Mouse (Mus musculus) Patski (cell line): ENCODE measurements at regions not wholly inside any gene's neighbourhood (a gene's known extent, or its start where the extent isn't known, plus 50 kb on each side); places are given as distances from the start of the nearest gene placed in this dataset.

Experiments
- ATAC-seq: fragments of 100-300 bp; one replicate; pipeline ENCODE4 v1.8.0; 2021
- CTCF ChIA-PET: fragments of 350-600 bp; sonication (Branson Sonifier 250); formaldehyde crosslinking; loops from one replicate; lab custom pipeline; 2022; ENCODE audit warnings: inconsistent platforms; lab: Charles Lee
- POLR2A ChIA-PET: fragments of 350-600 bp; sonication (Branson Sonifier 250); formaldehyde crosslinking; loops from one replicate; lab custom pipeline; 2022; ENCODE audit warnings: antibody characterized with exemption, inconsistent platforms; lab: Charles Lee
- DNase-seq: peaks from one replicate; pipeline ENCODE4 v3.0.0-alpha.2; 2011; ENCODE audit warnings: low read depth, low spot score
- H3K27me3 ChIP-seq: fragments of 371-371 bp; one replicate; pipeline ENCODE4 v1.5.1; 2021
- CTCF ChIP-seq: fragments of 100-300 bp; IDR thresholded peaks from one replicate; pipeline ENCODE4 v1.5.1; 2021
- in situ Hi-C: fragments of 300-500 bp; cut with MboI; formaldehyde crosslinking; loops from 3 replicates; pipeline ENCODE4 v1.11.1; 2018; ENCODE audit warnings: low pct_unique_long_range_greater_than_20kb, mixed read lengths

DNA sequence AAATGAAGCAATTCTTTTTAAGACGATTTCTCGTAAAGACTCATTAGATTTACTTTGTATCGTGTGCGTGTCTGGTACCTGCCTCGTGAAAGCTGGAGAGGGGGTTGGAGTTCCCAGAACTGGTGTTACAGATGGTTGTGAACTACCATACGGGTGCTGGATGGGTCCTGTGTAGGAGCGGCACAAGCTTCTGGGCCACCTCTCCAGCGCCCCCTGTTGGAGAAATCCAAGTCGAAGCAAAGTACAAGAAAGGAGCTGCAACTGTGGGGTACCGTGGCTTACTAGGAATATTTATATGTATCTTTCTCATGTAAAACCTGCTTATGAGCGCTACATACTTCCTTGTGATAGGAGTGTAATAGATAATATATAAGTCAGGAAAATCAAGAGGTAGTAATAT lies 281.3 kb downstream of the Hhipl2 start:
- CTCF ChIA-PET = interaction anchor here (0.7 to 0.8 kb wide), 2 partner anchors 9 to 38 kb away, joined by 3 read pairs; no protein-coding TSS in a partner anchor
- no peak for ATAC-seq
- in situ Hi-C loops = no loop called here

DNA sequence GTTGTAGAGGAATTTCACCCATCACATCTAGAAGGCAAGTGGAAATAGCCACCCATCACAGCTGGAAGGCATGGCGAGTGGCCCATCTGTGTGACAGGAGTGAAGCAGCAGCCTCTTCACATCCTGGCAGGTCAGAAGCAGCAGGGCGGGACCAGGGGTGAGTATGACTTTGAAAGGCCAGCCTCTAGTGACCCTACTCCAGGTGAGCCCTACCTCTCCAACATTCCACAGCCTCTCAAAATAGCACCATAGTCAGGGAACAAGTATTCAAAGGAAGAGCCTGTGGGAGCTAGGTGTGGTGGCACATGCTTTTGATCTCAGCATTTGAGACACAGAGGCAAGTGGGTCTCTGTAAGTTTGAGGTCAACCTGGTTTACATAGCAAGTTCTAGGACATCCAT lies 284.9 kb downstream of the Hhipl2 start:
- no peaks in the 10 kb centered on the region for H3K27me3 ChIP-seq
- CTCF ChIA-PET = no interaction called here
- TF ChIP-seq CTCF = no peak
- in situ Hi-C loops = no loop called here
- POLR2A ChIA-PET = no interaction called here
- ATAC-seq (no peak), DNase-seq (no peak)

More for the DNA sequence above, 281.3 kb downstream of the Hhipl2 start:
- TF ChIP-seq CTCF = peak; percentile 45
- no peaks in the 10 kb centered on the region for H3K27me3 ChIP-seq
- DNase-seq = no peak
- POLR2A ChIA-PET = no interaction called here

DNA sequence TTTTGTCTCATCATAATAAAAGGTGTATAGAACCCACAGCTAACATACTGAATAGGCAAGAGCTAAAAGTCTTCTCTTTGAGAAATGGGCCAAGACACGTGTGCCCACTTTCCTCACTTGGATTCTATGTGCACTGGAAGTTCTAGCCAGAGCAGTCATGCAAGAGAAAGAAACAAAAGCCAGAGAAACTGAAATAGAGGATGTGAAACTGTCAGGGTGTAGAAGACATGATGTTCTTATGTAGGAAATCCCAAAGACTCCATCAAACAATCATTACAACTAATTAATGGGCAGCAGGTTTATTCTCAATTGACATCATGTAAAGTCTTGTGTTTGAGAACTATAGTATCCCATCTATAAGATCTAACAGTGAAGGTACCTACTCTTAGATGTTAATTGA lies 294.9 kb downstream of the Hhipl2 start:
- POLR2A ChIA-PET = interaction anchor here (0.5 kb wide), 1 partner anchor 15 kb away, joined by 3 read pairs; no protein-coding TSS in a partner anchor
- TF ChIP-seq CTCF = no peak
- H3K27me3 ChIP-seq = no peaks in the 10 kb centered on the region
- no peak for ATAC-seq
- CTCF ChIA-PET = no interaction called here
- in situ Hi-C loops = no loop called here
- no peak for DNase-seq

DNA sequence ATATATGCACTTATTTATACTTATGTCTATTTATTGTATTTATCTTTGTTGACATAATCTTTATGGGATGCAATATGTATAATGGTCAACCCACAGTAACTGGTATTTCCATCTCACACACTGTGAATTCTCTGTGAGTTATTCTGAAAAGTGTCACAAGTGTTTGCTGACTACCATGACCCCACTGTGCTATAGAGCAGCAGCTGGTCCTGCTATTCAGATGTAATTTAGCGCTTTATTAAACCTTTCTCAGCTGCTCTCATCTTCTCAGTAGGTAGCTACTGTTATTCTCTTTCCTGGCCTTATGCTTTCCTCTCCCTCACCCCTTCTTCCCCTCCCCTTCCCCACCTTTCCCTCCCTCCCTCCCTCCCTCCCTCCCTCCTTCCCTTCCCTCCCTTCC lies 296.0 kb upstream of the Dusp10 start:
- ATAC-seq (no peak), DNase-seq (no peak)
- CTCF ChIA-PET = no interaction called here
- H3K27me3 ChIP-seq = no peaks in the 10 kb centered on the region
- in situ Hi-C loops = no loop called here
- POLR2A ChIA-PET = no interaction called here
- no peak for TF ChIP-seq CTCF

DNA sequence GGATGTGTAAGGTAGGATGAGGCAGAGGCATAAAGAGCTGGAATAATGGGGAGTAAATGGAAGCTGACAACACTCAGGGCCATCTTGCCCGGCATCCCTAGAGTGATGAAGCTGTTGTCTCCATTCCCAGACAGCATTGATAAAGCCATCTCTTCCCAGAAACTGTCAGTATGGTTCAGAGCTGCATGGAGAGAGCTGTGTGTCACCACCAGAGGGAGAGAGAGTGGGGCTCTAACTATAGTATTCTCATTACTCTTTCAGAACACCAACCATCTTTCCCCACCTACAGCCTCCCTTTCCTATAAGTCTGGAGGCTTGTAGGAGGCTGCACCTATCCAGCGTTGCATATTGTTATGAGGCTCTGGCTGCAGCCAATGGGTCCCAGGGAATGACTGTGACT lies 264.0 kb upstream of the Dusp10 start:
- DNase-seq (no peak), ATAC-seq (no peak)
- TF ChIP-seq CTCF = peak; percentile 25
- H3K27me3 ChIP-seq = no peaks in the 10 kb centered on the region
- POLR2A ChIA-PET = no interaction called here
- CTCF ChIA-PET = no interaction called here
- in situ Hi-C loops = no loop called here

DNA sequence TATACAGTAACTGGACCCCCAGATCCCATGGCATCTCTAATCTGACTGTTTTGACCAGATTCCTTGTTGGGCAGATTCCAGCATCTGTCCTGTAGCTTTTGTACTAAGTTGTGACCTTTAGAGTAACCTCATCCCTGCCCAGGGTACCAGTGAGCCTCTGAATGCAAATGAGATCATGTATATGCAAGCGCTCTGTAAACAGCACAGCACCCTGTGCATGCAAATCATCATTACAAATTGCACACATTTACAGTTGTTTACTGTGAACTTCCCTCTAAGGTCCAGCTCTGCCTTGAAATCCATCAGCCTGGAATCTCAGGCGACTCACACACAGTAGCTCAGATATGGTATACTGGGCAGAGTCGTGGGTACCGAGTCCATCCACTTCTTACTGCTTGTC lies 258.6 kb upstream of the Dusp10 start:
- no peak for TF ChIP-seq CTCF
- in situ Hi-C loops = no loop called here
- ChIA-PET CTCF (no interaction called here), POLR2A (no interaction called here)
- H3K27me3 ChIP-seq = no peaks in the 10 kb centered on the region
- ATAC-seq = no peak
- no peak for DNase-seq

DNA sequence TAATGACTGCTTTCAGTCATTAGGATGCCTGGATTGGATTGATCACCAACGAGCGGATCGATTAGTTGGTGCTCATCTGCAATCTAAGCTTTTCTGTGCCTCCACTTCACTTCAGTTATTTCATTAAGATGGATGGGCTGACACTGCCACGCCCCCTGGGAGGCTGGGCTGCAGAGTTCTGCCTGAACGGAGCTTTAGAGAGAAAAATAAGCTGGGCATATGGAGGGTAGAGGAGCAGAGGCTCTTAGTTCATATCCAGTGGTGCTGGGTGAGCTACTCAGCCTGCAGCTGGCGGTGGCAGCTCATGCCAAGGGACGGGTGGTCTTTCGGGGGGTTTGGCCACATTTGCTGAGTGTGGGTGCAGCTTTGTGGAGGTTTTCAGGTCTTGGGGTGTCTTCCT lies 256.4 kb upstream of the Dusp10 start:
- CTCF ChIA-PET = interaction anchor here (1.0 kb wide), 1 partner anchor 9 kb away, joined by 3 read pairs; no protein-coding TSS in a partner anchor
- in situ Hi-C loops = no loop called here

DNA sequence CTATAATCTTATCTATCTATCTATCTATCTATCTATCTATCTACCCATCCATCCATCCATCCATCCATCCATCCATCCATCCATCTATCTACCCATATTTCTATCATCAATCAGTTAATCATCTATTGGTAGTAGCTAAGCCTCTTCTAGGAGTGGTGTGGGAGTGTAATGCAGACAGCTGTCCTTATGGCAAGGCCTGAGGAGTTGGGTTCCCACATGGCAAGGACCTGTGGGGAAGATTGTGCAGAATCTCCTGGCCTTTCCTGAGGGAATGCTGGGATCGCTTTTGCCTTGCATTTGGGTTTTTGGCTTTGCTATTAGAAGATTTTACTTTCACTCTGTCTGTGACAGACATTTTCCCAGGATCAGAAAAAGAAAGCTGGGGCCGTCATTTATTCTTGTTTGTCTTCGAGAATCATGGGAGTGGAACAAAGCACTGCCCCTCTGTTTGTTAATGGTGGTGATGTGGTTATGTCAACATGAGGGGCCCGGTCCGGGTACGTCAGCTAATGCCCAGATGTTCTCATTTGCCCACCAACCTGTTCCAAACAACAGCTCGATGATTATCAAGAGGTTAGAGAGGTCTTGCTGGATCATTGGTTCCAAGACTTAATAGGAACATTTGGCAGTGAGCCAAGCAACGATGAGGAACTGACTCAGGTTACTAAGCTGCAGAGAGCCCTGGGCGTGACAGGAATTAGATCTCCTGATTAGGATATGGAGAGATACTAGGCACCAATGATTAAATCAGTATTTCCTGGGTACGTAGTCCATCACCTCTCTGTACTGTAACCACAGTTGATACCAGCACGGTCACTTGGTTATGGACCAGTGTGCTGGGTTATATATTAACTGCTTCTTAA lies 249.0 kb upstream of the Dusp10 start:
- TF ChIP-seq CTCF = no peak
- in situ Hi-C loops = no loop called here
- POLR2A ChIA-PET = interaction anchor here (0.8 to 1.0 kb wide), 3 partner anchors 16 to 269 kb away, joined by 3 to 4 read pairs (median 3); no protein-coding TSS in a partner anchor
- peak; percentile 75 for DNase-seq
- no peaks in the 10 kb centered on the region for H3K27me3 ChIP-seq
- ATAC-seq = peak; percentile 83
- CTCF ChIA-PET = interaction anchor here (1.4 kb wide), 1 partner anchor 16 kb away, joined by 4 read pairs; no protein-coding TSS in a partner anchor

More for the DNA sequence above, 256.4 kb upstream of the Dusp10 start:
- ATAC-seq = no peak
- no peaks in the 10 kb centered on the region for H3K27me3 ChIP-seq
- DNase-seq = no peak
- TF ChIP-seq CTCF = no peak
- POLR2A ChIA-PET = interaction anchor here (0.6 kb wide), 1 partner anchor 26 kb away, joined by 3 read pairs; no protein-coding TSS in a partner anchor

DNA sequence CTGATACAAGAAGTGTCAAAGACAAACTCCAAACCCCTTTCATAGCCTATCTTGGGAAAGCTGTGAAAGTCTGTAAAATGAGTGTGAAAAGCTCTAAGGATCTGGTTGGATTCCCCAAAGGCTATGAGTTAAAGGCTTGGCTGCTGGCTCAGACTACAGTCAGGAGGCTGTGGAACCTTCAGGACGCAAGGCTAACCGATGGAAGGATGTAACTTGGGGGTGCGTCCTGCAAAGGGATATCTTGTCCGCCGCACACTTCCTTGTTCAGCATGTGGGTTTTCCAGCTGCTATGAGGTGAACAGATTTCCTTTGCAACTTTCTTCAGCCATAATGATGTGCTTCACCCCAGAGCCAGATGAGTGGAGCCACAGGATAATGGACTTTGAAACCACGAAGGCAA lies 240.3 kb upstream of the Dusp10 start:
- POLR2A ChIA-PET = no interaction called here
- no peaks in the 10 kb centered on the region for H3K27me3 ChIP-seq
- ATAC-seq = no peak
- in situ Hi-C loops = no loop called here
- DNase-seq = no peak
- no peak for TF ChIP-seq CTCF
- CTCF ChIA-PET = interaction anchor here (1.3 kb wide), 1 partner anchor 10 kb away, joined by 4 read pairs; no protein-coding TSS in a partner anchor

DNA sequence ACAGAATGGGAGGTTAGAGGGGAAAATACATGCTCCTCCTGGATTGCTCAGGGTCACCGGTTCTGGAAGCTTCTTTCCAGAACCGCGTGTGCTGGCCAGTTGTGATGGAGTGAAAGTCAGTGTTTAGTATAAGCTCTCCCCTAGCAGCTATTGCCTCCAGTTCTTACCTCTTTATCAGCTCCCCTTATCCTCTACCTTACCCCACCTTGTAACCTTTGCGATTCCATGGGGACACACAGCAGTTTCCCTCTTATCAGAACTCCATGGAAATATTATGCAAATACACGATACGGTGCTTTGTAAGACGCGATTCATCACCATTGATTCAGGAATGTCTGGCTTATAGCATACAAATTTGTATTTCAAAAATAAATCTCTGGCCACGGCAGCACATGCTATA lies 232.9 kb upstream of the Dusp10 start:
- CTCF ChIA-PET = interaction anchor here (1.0 kb wide), 1 partner anchor 15 kb away, joined by 4 read pairs; no protein-coding TSS in a partner anchor
- ATAC-seq = no peak
- H3K27me3 ChIP-seq = no peaks in the 10 kb centered on the region
- POLR2A ChIA-PET = interaction anchor here (0.9 kb wide), 1 partner anchor 16 kb away, joined by 3 read pairs; no protein-coding TSS in a partner anchor
- TF ChIP-seq CTCF = no peak
- DNase-seq = no peak
- in situ Hi-C loops = loop anchor here (5.0 kb wide), 1 partner anchor 257 kb away; no protein-coding TSS in a partner anchor

DNA sequence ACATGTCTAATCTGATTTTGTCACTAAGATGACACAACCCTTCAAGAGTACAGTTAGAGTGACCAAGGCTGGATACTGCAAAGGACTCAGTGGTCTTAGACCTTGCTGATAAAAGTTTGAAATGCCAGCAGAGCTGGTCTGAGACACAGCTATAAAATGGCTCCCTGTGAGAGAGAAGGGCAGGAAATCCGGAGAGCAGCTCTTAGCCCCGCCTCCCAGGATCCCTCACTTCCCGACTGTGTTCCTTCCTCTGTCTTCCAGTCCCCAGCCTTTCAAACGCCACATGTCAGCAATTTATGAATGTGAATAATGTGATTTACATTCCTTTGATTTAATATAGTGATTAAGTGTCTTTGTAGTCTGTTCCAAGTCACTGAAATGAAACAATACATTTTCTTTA lies 232.3 kb upstream of the Dusp10 start:
- no peak for ATAC-seq
- in situ Hi-C loops = loop anchor here (5.0 kb wide), 1 partner anchor 257 kb away; no protein-coding TSS in a partner anchor
- TF ChIP-seq CTCF = no peak
- DNase-seq = no peak
- POLR2A ChIA-PET = no interaction called here
- CTCF ChIA-PET = no interaction called here
- no peaks in the 10 kb centered on the region for H3K27me3 ChIP-seq
